Mouse (Mus musculus) liver, embryonic 11.5 days (tissue): ENCODE measurements around the gene Rtn4rl2. TPM values are rescaled to one million over a fixed set of nuclear protein-coding genes. Genes with fewer than 3 reads are reported as not detected.

Experiments used
- ATAC-seq: fragments of 200-750 bp; cut with Nextera tagmentation; replicated peaks from 2 replicates; pipeline ENCODE4 v1.8.0; 2017; ENCODE audit warnings: moderate number of reproducible peaks, mild to moderate bottlenecking, moderate TSS enrichment, moderate library complexity; ENCODE audit not compliant: low FRiP score
- DNase-seq: peaks from one replicate; pipeline ENCODE4 v3.0.0-alpha.2; 2017; ENCODE audit warnings: low spot score
- H3K27ac ChIP-seq: fragments of 300-500 bp; sonication (generic); 2 replicates; pipeline ENCODE4 v1.5.1; 2014; ENCODE audit warnings: mild to moderate bottlenecking, low read depth, low read length, control low read depth
- H3K27me3 ChIP-seq: fragments of 300-500 bp; sonication (generic); replicated peaks from 2 replicates; pipeline ENCODE4 v1.6.1; 2014; ENCODE audit warnings: low read length, mixed read lengths; ENCODE audit not compliant: control insufficient read depth, insufficient read depth
- H3K36me3 ChIP-seq: fragments of 300-500 bp; sonication (generic); 2 replicates; pipeline ENCODE4 v1.6.1; 2014; ENCODE audit warnings: mild to moderate bottlenecking, low read length, moderate library complexity, mixed read lengths; ENCODE audit not compliant: control insufficient read depth, insufficient read depth
- H3K4me1 ChIP-seq: fragments of 300-500 bp; sonication (generic); replicated peaks from 2 replicates; pipeline ENCODE4 v1.6.1; 2014; ENCODE audit warnings: low read length, mixed read lengths; ENCODE audit not compliant: control insufficient read depth, insufficient read depth
- H3K4me2 ChIP-seq: fragments of 300-500 bp; sonication (generic); 2 replicates; pipeline ENCODE4 v1.6.1; 2014; ENCODE audit warnings: mild to moderate bottlenecking, control low read depth, moderate library complexity
- H3K4me3 ChIP-seq: fragments of 300-500 bp; sonication (generic); 2 replicates; pipeline ENCODE4 v1.5.1; 2014; ENCODE audit warnings: low read depth, low read length, control low read depth
- H3K9ac ChIP-seq: fragments of 300-500 bp; sonication (generic); 2 replicates; pipeline ENCODE4 v1.6.1; 2014; ENCODE audit warnings: low read depth, low read length, control low read depth
- H3K9me3 ChIP-seq: fragments of 300-500 bp; sonication (generic); 2 replicates; pipeline ENCODE4 v1.6.1; 2016; ENCODE audit warnings: low read length, inconsistent platforms, mixed read lengths; ENCODE audit not compliant: control insufficient read depth
- WGBS: fragments of 180-500 bp; shearing (Covaris S2); extraction: QIAGEN DNeasy Blood & Tissue Kit; methylation state at CpG from one replicate; pipeline ENCODE4 v1.1.7; 2014; 5-methylcytosine and 5-hydroxymethylcytosine counted together
- polyA plus RNA-seq: library from polyadenylated mRNA; unstranded; fragments of >200 nt; fragmentation: Nextera tagmentation; extraction: Ambion mirVana; gene quantifications from 2 replicates; pipeline ENCODE4 v1.2.1, GENCODE M21; 2014

Gene Rtn4rl2
- polyA plus RNA-seq, 1 experiment from 2014 or later, result 0.66 TPM

GRCm38 (mm10) chr2:84888657-84889315 lies 2.3 kb upstream of the Rtn4rl2 start:
- Histone ChIP-seq H3K9me3 (no peaks in the 10 kb centered on the region), H3K4me3 (peak overlapping the region; percentile 5), H3K27me3 (peaks cover 84% of the 10 kb centered on the region), H3K4me2 (peak overlapping the region; percentile 56), H3K36me3 (no peaks in the 10 kb centered on the region), H3K4me1 (peaks cover 11% of the 10 kb centered on the region), H3K9ac (no peak overlapping the region), H3K27ac (no peak overlapping the region)
- DNase-seq (no peak), ATAC-seq (no peak)
- WGBS, result 5% methylated on average over 28 of the region's 28 CpGs

DNA sequence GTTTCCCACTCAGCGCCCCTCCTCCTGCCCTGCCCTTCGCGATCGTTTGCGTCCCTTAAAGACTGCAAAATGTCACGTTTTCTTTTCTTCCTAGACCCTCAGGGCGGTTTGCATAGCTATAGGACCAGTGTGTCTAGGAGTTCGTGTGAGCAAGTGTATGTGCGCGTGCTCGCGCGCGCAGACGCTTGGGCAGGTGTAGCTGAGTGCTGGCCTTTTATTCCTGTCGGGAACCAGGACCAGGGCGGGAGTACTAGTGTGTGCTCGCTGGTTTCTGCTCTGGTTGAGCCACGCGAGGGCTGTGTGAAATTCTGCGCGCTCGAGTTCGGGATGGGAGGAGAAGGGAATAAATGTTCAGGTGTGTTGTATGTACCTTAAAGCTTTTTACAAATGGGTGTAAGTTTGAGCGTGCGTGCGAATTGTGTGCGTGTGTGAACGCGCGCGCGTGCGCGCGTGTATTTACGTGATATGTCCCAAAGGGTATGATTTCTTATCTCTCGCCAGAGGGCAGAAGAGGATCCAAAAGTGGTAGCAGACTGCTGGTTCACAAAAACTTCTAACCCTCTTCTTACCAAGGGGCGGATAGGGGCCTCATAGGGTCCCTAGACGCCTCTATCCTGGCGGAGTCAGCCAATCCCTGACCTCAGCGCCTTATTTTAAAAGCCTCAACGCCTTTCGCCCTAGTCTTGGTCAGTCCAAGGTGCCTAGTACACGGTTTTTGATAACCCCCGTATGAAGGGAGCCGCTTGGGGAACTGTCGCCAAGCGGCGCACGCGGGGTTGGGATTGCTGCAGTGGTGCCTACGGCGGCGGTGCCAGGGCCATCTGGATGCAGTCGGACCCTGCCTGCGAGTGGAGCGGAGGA lies 1.1 kb upstream of the Rtn4rl2 start:
- Histone ChIP-seq H3K36me3 (no peaks in the 10 kb centered on the region), H3K27ac (no peak overlapping the region), H3K9me3 (no peaks in the 10 kb centered on the region), H3K4me1 (peaks cover 13% of the 10 kb centered on the region), H3K27me3 (peaks cover 89% of the 10 kb centered on the region), H3K9ac (no peak overlapping the region), H3K4me3 (peak overlapping the region; percentile 58), H3K4me2 (peak overlapping the region; percentile 83)
- DNase-seq (no peak), ATAC-seq (no peak; the same call in 1 of the 2 replicates)
- WGBS, result under 1% methylated on average over 58 of the region's 58 CpGs

- peak overlapping the region; percentile 58 for H3K4me3 ChIP-seq
- WGBS, result under 1% methylated on average over 30 of the region's 39 CpGs
- no peak overlapping the region for H3K27ac ChIP-seq
- H3K4me2 ChIP-seq, result peak overlapping the region; percentile 83
- H3K27me3 ChIP-seq, result peaks cover 92% of the 10 kb centered on the region
- peak; percentile 7; the same call in 1 of the 2 replicates for ATAC-seq
- peaks cover 13% of the 10 kb centered on the region for H3K4me1 ChIP-seq
- DNase-seq, result no peak
- no peaks in the 10 kb centered on the region for H3K36me3 ChIP-seq
- no peak overlapping the region for H3K9ac ChIP-seq
- H3K9me3 ChIP-seq, result no peaks in the 10 kb centered on the region
Measured at GRCm38 (mm10) chr2:84886821-84887281, 341 bp upstream of the Rtn4rl2 start.

DNA sequence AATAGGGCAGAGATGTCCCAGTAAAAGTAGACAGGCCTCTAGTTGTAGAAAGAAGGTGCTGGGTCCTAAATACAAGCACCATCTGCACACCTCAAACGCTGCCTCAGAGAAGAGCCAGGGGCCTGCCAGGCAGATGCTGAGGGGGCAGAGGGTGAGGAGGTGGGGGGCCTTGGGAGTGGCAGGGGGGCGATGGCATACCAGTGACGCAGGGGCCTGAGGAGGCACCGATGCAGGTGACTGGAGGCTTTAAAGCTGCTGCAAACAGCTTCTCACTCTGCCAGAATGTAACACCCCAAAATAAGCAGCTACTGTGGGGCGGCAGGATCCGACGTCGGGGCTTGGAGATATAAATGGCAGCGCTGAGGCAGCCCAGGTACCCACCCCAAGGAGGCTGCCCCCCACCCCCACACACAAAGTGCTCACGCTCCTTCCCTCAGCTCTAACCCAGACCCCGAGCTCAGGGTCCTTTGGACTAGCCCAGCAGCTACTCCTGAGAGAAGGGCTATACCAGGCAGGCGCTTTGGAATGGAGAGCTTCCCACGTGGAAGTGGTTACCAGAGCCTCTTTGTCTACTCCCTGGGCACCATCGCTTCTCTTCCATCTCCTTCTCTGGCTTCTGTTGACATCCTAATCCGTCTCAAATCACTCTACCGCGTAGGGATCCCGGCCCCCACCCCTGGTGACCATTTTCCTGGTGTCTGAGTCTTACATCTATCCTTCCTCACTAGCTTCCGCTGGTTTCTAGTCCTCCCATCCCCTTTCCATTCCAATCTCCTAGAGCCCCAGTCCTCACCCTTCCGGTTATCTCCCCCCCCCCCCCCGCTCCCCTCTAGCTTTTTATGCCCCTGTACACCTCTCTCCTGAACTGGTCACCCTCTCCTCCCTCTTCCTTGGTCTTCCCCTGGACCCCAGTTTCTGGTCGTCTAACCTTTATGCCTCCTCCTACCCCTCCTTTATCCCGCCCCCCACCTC lies 1.1 kb downstream of the Rtn4rl2 start:
- Histone ChIP-seq H3K9me3 (no peaks in the 10 kb centered on the region), H3K9ac (no peak overlapping the region), H3K27ac (no peak overlapping the region), H3K4me1 (peaks cover 13% of the 10 kb centered on the region), H3K27me3 (peaks cover 96% of the 10 kb centered on the region), H3K4me3 (0 out of 2 replicates have a peak overlapping the region, but pooled peaks have one; percentile 15), H3K36me3 (no peaks in the 10 kb centered on the region), H3K4me2 (no peak overlapping the region; the same call in 1 of the 2 replicates)
- DNase-seq, result peak; percentile 34
- ATAC-seq, result no peak
- WGBS, result 12% methylated on average over 22 of the region's 23 CpGs

- Histone ChIP-seq H3K36me3 (no peaks in the 10 kb centered on the region), H3K27ac (no peak overlapping the region), H3K27me3 (peaks cover 97% of the 10 kb centered on the region), H3K4me3 (no peak overlapping the region), H3K4me1 (peaks cover 13% of the 10 kb centered on the region), H3K9ac (no peak overlapping the region), H3K4me2 (no peak overlapping the region), H3K9me3 (no peaks in the 10 kb centered on the region)
- WGBS, result 34% methylated on average over 4 of the region's 4 CpGs
- DNase-seq (peak; percentile 30), ATAC-seq (no peak)
Measured at GRCm38 (mm10) chr2:84884611-84885010, 1.9 kb downstream of the Rtn4rl2 start.

DNA sequence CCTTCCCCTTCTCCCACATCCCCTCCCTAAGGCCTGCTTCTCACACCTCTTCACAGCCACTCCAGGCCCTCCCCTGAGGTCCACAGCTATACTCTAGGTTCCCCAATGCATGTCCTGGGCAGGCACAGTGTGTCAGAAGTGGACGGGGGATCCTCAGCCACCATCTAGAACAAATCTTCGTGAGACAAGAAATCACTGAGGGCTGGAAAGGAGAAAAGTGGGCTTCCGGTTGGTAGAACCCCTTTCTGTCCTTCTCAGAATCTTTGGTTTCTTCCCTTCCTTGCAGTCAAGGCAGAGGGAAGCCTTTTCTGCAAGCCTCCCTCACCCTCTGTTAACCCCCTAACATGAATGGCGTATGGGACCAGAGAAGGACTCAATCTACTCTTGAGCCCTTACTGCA lies 2.6 kb downstream of the Rtn4rl2 start:
- Histone ChIP-seq H3K4me1 (peaks cover 13% of the 10 kb centered on the region), H3K4me2 (no peak overlapping the region), H3K9ac (no peak overlapping the region), H3K36me3 (no peaks in the 10 kb centered on the region), H3K4me3 (no peak overlapping the region), H3K27ac (no peak overlapping the region), H3K27me3 (peaks cover 90% of the 10 kb centered on the region), H3K9me3 (no peaks in the 10 kb centered on the region)
- WGBS, result 57% methylated on average over 4 of the region's 4 CpGs
- DNase-seq (no peak), ATAC-seq (no peak)

DNA sequence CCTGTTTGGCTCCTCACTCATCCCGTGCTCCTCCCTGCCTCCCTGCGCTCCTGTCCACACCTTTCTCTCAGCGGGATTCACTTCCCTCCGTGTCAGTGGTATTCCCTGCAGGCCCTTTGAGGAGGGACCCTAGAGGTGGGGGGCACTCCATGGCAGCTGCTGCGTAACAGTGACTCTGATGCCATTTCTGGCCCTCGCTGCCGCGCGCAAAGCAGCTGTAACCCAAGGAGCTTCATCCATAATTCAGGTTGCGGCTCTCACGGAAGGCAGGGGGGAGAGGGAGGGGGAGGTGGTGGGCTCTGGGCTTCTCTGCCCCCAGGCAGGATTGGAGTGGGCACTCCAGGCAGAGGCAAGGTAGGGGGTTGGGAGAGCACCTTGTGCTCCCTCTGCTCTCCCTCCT lies 3.0 kb downstream of the Rtn4rl2 start:
- H3K4me2 ChIP-seq, result peak overlapping the region; percentile 44
- H3K4me3 ChIP-seq, result 0 out of 2 replicates have a peak overlapping the region, but pooled peaks have one; percentile 16
- peaks cover 13% of the 10 kb centered on the region for H3K4me1 ChIP-seq
- no peaks in the 10 kb centered on the region for H3K9me3 ChIP-seq
- 5% methylated on average over 11 of the region's 11 CpGs for WGBS
- H3K27ac ChIP-seq, result no peak overlapping the region
- H3K9ac ChIP-seq, result no peak overlapping the region
- H3K27me3 ChIP-seq, result peaks cover 89% of the 10 kb centered on the region
- peak; percentile 31 for DNase-seq
- no peaks in the 10 kb centered on the region for H3K36me3 ChIP-seq
- ATAC-seq, result no peak

- Histone ChIP-seq H3K4me2 (peak overlapping the region; percentile 44), H3K27me3 (peaks cover 84% of the 10 kb centered on the region), H3K4me1 (peaks cover 13% of the 10 kb centered on the region), H3K4me3 (peak overlapping the region; percentile 16; the same call in 1 of the 2 replicates), H3K9ac (no peak overlapping the region), H3K27ac (no peak overlapping the region), H3K36me3 (no peaks in the 10 kb centered on the region), H3K9me3 (no peaks in the 10 kb centered on the region)
- DNase-seq, result no peak
- 6% methylated on average over 6 of the region's 6 CpGs for WGBS
- 0 out of 2 replicates have a peak, but pooled peaks have one; percentile 8 for ATAC-seq
Measured at GRCm38 (mm10) chr2:84883084-84883483, 3.4 kb downstream of the Rtn4rl2 start.
